Mouse (Mus musculus): ENCODE data around the gene Med13. TPM values are rescaled to one million over a fixed set of nuclear protein-coding genes. Genes with fewer than 3 reads are reported as not detected.
"Not testable (repeated sequence)": the region's sequence is repeated elsewhere in the genome, so short reads cannot be mapped to it uniquely, and the experiment has no call there.

Gene Med13
- total RNA-seq, 2 experiments from 2014 or later: 47.4 to 55.2 TPM

- peak; percentile 38 to 43 for DNase-seq
These were observed 23.3 kb upstream of the Med13 start for GRCm38 (mm10) chr11:86380521-86381238.

- DNase-seq: no peak
These were observed 21.6 kb upstream of the Med13 start for GRCm38 (mm10) chr11:86378981-86379380.

GRCm38 (mm10) chr11:86377841-86378240, 20.4 kb upstream of the Med13 start:
- DNase-seq: no peak

- DNase-seq: no peak
These were observed 19.3 kb upstream of the Med13 start for GRCm38 (mm10) chr11:86376707-86377106.

GRCm38 (mm10) chr11:86375086-86375485, 17.7 kb upstream of the Med13 start:
- no peak for DNase-seq

- DNase-seq: no peak
These were observed 13.9 kb upstream of the Med13 start for GRCm38 (mm10) chr11:86371266-86371665.

GRCm38 (mm10) chr11:86369860-86370259, 12.5 kb upstream of the Med13 start:
- no peak for DNase-seq

- no peak for DNase-seq
These were observed 11.6 kb upstream of the Med13 start for GRCm38 (mm10) chr11:86369003-86369402.

GRCm38 (mm10) chr11:86364709-86365452, 7.5 kb upstream of the Med13 start:
- DNase-seq: no peak

- DNase-seq: peak; percentile 100
These were observed 654 bp upstream of the Med13 start for GRCm38 (mm10) chr11:86357984-86358528.

- no peak for DNase-seq
These were observed 1.2 kb downstream of the Med13 start for GRCm38 (mm10) chr11:86356007-86356853.

GRCm38 (mm10) chr11:86353586-86353985, 3.8 kb downstream of the Med13 start:
- DNase-seq: no peak

GRCm38 (mm10) chr11:86351766-86352315, 5.6 kb downstream of the Med13 start:
- DNase-seq: peak in 1 of 2 experiments; percentile 1

GRCm38 (mm10) chr11:86350636-86351138, 6.7 kb downstream of the Med13 start:
- DNase-seq: no peak

- DNase-seq: no peak
These were observed 8.1 kb downstream of the Med13 start for GRCm38 (mm10) chr11:86349325-86349724.

GRCm38 (mm10) chr11:86348872-86349271, 8.5 kb downstream of the Med13 start:
- DNase-seq: no peak

GRCm38 (mm10) chr11:86347387-86348122, 9.8 kb downstream of the Med13 start:
- no peak for DNase-seq

GRCm38 (mm10) chr11:86346525-86346924, 10.9 kb downstream of the Med13 start:
- no peak for DNase-seq

- DNase-seq: not testable (repeated sequence)
These were observed 12.5 kb downstream of the Med13 start for GRCm38 (mm10) chr11:86344940-86345339.

GRCm38 (mm10) chr11:86324251-86324650, 33.2 kb downstream of the Med13 start:
- peak; percentile 2 to 9 for DNase-seq

GRCm38 (mm10) chr11:86314992-86315391, 42.4 kb downstream of the Med13 start:
- not testable (repeated sequence) for DNase-seq

Measured in adrenal gland, postnatal 36 days (tissue).